Mouse (Mus musculus) heart, embryonic 14.5 days (tissue): ENCODE measurements around the gene Bcorl1. TPM values are rescaled to one million over a fixed set of nuclear protein-coding genes. Genes with fewer than 3 reads are reported as not detected.
A peak's percentile ranks its signal among the peaks of the same experiment; 100 is the strongest.

Experiments
- ATAC-seq: fragments of 200-750 bp; cut with Nextera tagmentation; 2 replicates; pipeline ENCODE4 v1.8.0; 2017; ENCODE audit warnings: low read depth, moderate TSS enrichment; ENCODE audit not compliant: insufficient number of reproducible peaks, insufficient read depth, low FRiP score
- H3K27ac ChIP-seq, 2 experiments: fragments of 200-500 bp in 1 of 2; fragments of 300-500 bp in 1 of 2; sonication (generic) in 1 of 2; replicated peaks in 1 of 2; 2 replicates each; pipeline ENCODE4 v1.5.1; 2012 to 2014; ENCODE audit warnings: low read depth in 2 of 2, low read length in 2 of 2, control low read depth in 1 of 2, mild to moderate bottlenecking in 1 of 2, mixed read lengths in 1 of 2; ENCODE audit not compliant: control insufficient read depth in 1 of 2, insufficient read depth in 1 of 2
- H3K27me3 ChIP-seq: fragments of 300-500 bp; sonication (generic); 2 replicates; pipeline ENCODE4 v1.6.1; 2014; ENCODE audit warnings: mild to moderate bottlenecking, low read length, control low read depth; ENCODE audit not compliant: control insufficient read depth, insufficient read depth
- H3K36me3 ChIP-seq: fragments of 300-500 bp; sonication (generic); 2 replicates; pipeline ENCODE4 v1.6.1; 2014; ENCODE audit warnings: mild to moderate bottlenecking, control low read depth, low read length, mixed read lengths; ENCODE audit not compliant: control insufficient read depth, insufficient read depth
- H3K4me1 ChIP-seq, 2 experiments: fragments of 200-500 bp in 1 of 2; fragments of 300-500 bp in 1 of 2; sonication (generic) in 1 of 2; 2 replicates each; pipeline ENCODE4 v1.6.1; 2012 to 2014; ENCODE audit warnings: low read length in 2 of 2, control low read depth in 1 of 2, mixed read lengths in 1 of 2; ENCODE audit not compliant: control insufficient read depth in 2 of 2, insufficient read depth in 2 of 2
- H3K4me2 ChIP-seq: fragments of 300-500 bp; sonication (generic); 2 replicates; pipeline ENCODE4 v1.6.1; 2014; ENCODE audit warnings: mild to moderate bottlenecking, low read length
- H3K4me3 ChIP-seq, 2 experiments: fragments of 200-500 bp in 1 of 2; fragments of 300-500 bp in 1 of 2; sonication (generic) in 1 of 2; 2 replicates each; pipeline ENCODE4 v1.5.1; 2012 to 2014; ENCODE audit warnings: low read length in 2 of 2, mild to moderate bottlenecking in 2 of 2, control low read depth in 1 of 2, low read depth in 1 of 2, moderate library complexity in 1 of 2; ENCODE audit not compliant: control insufficient read depth in 1 of 2, insufficient read depth in 1 of 2
- H3K9ac ChIP-seq: fragments of 300-500 bp; sonication (generic); 2 replicates; pipeline ENCODE4 v1.6.1; 2014; ENCODE audit warnings: mild to moderate bottlenecking, low read length
- H3K9me3 ChIP-seq: fragments of 300-500 bp; sonication (generic); 2 replicates; pipeline ENCODE4 v1.6.1; 2016; ENCODE audit warnings: low read length, control low read depth; ENCODE audit not compliant: control insufficient read depth
- WGBS: fragments of 180-500 bp; shearing (Covaris S2); extraction: QIAGEN DNeasy Blood & Tissue Kit; methylation state at CpG from one replicate; pipeline ENCODE4 v1.1.7; 2014; 5-methylcytosine and 5-hydroxymethylcytosine counted together
- polyA plus RNA-seq: library from polyadenylated mRNA; unstranded; fragments of >200 nt; fragmentation: Nextera tagmentation; extraction: Ambion mirVana; gene quantifications from 2 replicates; pipeline ENCODE4 v1.2.1, GENCODE M21; 2014

Gene Bcorl1
- polyA plus RNA-seq, 1 experiment from 2014 or later = 4.7 TPM

DNA sequence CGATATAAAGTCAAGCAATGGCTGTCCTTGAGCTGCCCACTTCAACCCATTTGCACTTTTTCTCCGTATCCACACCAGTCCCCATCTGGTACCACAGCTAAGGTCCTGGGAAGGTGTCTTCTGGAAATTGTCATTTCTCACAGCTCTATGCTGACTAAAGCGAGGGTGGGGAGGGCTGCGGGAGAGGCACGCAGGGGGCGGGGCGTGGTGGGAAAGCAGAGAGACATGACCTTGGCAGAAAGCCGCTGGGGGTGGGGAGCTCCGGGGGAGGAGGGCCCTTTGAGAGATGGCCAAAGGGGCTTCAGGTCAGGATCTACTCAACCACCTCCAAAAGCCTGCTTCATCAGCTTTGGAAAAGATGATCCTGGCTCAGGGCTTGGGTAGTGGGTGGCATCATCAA, 113.9 kb downstream of the Bcorl1 start:
- 28% methylated on average over 9 of the region's 9 CpGs for whole genome bisulfite sequencing
- peak overlapping the region; percentile 74 for H3K4me2 ChIP-seq
- peak overlapping the region; percentile 87 for H3K9ac ChIP-seq
- H3K4me3 ChIP-seq = peak overlapping the region; percentile 61 to 64
- no peaks in the 10 kb centered on the region for H3K27me3 ChIP-seq
- ATAC-seq = peak; percentile 33; the same call in 1 of the 2 replicates
- peak overlapping the region; percentile 65 to 92 for H3K27ac ChIP-seq
- no peaks in the 10 kb centered on the region for H3K9me3 ChIP-seq
- no peaks in the 10 kb centered on the region for H3K36me3 ChIP-seq
- peaks cover 15 to 26% of the 10 kb centered on the region in 2 experiments for H3K4me1 ChIP-seq

DNA sequence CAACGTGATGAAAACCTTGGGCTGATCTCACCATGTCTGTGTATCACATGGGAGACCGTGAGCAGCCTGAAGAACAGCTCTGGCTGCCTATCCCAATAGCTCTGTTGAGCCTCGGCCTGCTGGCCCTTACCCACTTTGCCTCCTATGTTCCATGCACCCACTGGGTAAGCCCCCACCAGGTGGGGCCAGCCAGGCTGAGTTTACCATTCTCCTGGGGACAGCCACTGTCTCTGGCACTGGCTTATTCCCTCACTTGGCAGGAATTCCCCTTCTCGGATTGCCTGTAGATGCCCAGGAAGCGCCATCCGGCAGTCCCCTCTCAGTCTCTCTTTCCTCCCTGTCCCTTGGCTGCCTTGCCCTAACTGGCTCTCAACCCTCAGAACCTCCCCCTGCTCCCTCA, 115.8 kb downstream of the Bcorl1 start:
- ATAC-seq = no peak
- no peak overlapping the region for H3K9ac ChIP-seq
- H3K4me1 ChIP-seq = peaks cover 12 to 13% of the 10 kb centered on the region in 2 experiments
- H3K27ac ChIP-seq = no peak overlapping the region
- no peak overlapping the region for H3K4me3 ChIP-seq
- H3K9me3 ChIP-seq = no peaks in the 10 kb centered on the region
- no peaks in the 10 kb centered on the region for H3K36me3 ChIP-seq
- no peaks in the 10 kb centered on the region for H3K27me3 ChIP-seq
- no peak overlapping the region for H3K4me2 ChIP-seq
- WGBS = 37% methylated on average over 6 of the region's 6 CpGs

Other genes with a start within 250 kb of the Bcorl1 start
- 0.47 and 0.72 TPM in 2 replicates for gene Xpnpep2, start 232.6 kb upstream of the Bcorl1 start, polyA plus RNA-seq
- gene Sash3, start 194.9 kb upstream of the Bcorl1 start, polyA plus RNA-seq = 1.2 and 1.6 TPM in 2 replicates
- gene Zdhhc9, start 132.5 kb upstream of the Bcorl1 start, polyA plus RNA-seq = 3.9 TPM in 2 replicates
- 9.5 and 10.8 TPM in 2 replicates for gene Utp14a, start 84.5 kb upstream of the Bcorl1 start, polyA plus RNA-seq
- gene Elf4, start 121.8 kb downstream of the Bcorl1 start, polyA plus RNA-seq = 15.3 TPM in 2 replicates
- gene Aifm1, start 172.2 kb downstream of the Bcorl1 start, polyA plus RNA-seq = 95.3 and 98.4 TPM in 2 replicates
- 6.1 and 6.7 TPM in 2 replicates for gene Rab33a, start 177.9 kb downstream of the Bcorl1 start, polyA plus RNA-seq